Mouse (Mus musculus) liver, adult 2 months (tissue): ENCODE results near the gene Mnt. TPM values are rescaled to one million over a fixed set of nuclear protein-coding genes. Genes with fewer than 3 reads are reported as not detected.

Experiments used
- DNase-seq: peaks from one replicate; pipeline ENCODE4 v3.0.0-alpha.2; 2011; ENCODE audit warnings: low read depth, low spot score; ENCODE audit errors: extremely low read depth
- H3K27ac ChIP-seq: fragments of 200-500 bp; replicated peaks from 2 replicates; pipeline ENCODE4 v1.5.1; 2012; ENCODE audit warnings: low read depth, mild to moderate bottlenecking, control low read depth, inconsistent platforms, low read length; ENCODE audit not compliant: insufficient read depth
- H3K27me3 ChIP-seq: fragments of 200-500 bp; 2 replicates; pipeline ENCODE4 v1.6.1; 2012; ENCODE audit warnings: mild to moderate bottlenecking, moderate library complexity, low read length, inconsistent platforms; ENCODE audit not compliant: control insufficient read depth, insufficient read depth
- H3K36me3 ChIP-seq: fragments of 200-500 bp; 2 replicates; pipeline ENCODE4 v1.6.1; 2012; ENCODE audit warnings: low read length, inconsistent platforms; ENCODE audit not compliant: control insufficient read depth, insufficient read depth
- H3K4me1 ChIP-seq: fragments of 200-500 bp; 2 replicates; pipeline ENCODE4 v1.6.1; 2011; ENCODE audit warnings: low read length; ENCODE audit not compliant: control insufficient read depth, insufficient read depth
- H3K4me3 ChIP-seq: fragments of 200-500 bp; 2 replicates; pipeline ENCODE4 v1.5.1; 2011; ENCODE audit warnings: low read depth, mild to moderate bottlenecking, control low read depth, low read length, moderate library complexity; ENCODE audit not compliant: insufficient read depth
- H3K79me2 ChIP-seq: fragments of 200-500 bp; 2 replicates; pipeline ENCODE4 v1.6.1; 2012; ENCODE audit warnings: inconsistent platforms, mild to moderate bottlenecking, low read length, moderate library complexity; ENCODE audit not compliant: control insufficient read depth, insufficient read depth
- H3K9ac ChIP-seq: fragments of 200-500 bp; 2 replicates; pipeline ENCODE4 v1.6.1; 2012; ENCODE audit warnings: low read depth, mild to moderate bottlenecking, control low read depth, inconsistent platforms, low read length
- CTCF ChIP-seq: fragments of 200-500 bp; IDR thresholded peaks from 2 replicates; pipeline ENCODE4 v1.5.1; 2011; ENCODE audit warnings: low read depth, low read length, control low read depth
- POLR2A ChIP-seq: fragments of 200-500 bp; IDR thresholded peaks from 2 replicates; pipeline ENCODE4 v1.6.1; 2011; ENCODE audit warnings: low read length, control low read depth; ENCODE audit not compliant: insufficient read depth; ENCODE audit errors: extremely low read depth
- WGBS: fragments of 180-500 bp; shearing (Covaris S2); methylation state at CpG from one replicate; pipeline ENCODE4 v1.1.7; 2018; 5-methylcytosine and 5-hydroxymethylcytosine counted together
- polyA plus RNA-seq: library from polyadenylated mRNA; depleted of rRNA; stranded (reverse); fragments of >200 nt; gene quantifications from 2 replicates; pipeline ENCODE4 v1.2.3, GENCODE M21; 2012
- total RNA-seq: library from RNA; depleted of rRNA; stranded (reverse); fragments of >200 nt; gene quantifications from 2 replicates; pipeline ENCODE4 v1.2.3, GENCODE M21; 2014

The Mnt gene
- total and polyA plus RNA-seq, 2 experiments, result 1.0 to 4.7 TPM

DNA sequence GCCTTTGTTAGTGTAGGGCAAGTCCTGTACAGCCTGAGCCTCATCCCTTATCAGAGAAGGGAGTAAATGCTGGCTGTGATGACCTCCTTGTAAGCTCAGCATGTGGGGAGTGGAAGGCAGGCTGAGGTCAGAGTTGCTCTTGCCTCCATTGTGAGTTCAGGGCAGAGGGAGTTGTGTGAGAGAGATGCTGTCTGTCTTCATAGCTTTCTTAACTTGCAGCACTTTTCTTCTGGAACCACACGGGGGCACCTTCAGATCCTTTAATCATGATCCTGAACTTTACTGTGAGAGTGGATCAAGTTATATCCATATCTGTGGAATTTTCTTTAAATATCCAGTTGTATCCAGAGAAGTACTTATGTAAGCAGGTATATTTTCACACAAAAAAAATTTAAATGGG lies 9.3 kb upstream of the Mnt start:
- Histone ChIP-seq H3K79me2 (no peaks in the 10 kb centered on the region), H3K36me3 (peaks cover 10% of the 10 kb centered on the region; the same call in 1 of the 2 replicates), H3K27me3 (no peaks in the 10 kb centered on the region), H3K27ac (peak overlapping the region; percentile 82), H3K4me1 (peaks cover 22% of the 10 kb centered on the region), H3K9ac (no peak overlapping the region), H3K4me3 (no peak overlapping the region)
- 0 out of 2 replicates have a peak, but pooled peaks have one; percentile 2 for TF ChIP-seq CTCF
- no peak for TF ChIP-seq POLR2A
- peak; percentile 42 for DNase-seq
- 31% methylated on average over 1 of the region's 1 CpGs for WGBS

DNA sequence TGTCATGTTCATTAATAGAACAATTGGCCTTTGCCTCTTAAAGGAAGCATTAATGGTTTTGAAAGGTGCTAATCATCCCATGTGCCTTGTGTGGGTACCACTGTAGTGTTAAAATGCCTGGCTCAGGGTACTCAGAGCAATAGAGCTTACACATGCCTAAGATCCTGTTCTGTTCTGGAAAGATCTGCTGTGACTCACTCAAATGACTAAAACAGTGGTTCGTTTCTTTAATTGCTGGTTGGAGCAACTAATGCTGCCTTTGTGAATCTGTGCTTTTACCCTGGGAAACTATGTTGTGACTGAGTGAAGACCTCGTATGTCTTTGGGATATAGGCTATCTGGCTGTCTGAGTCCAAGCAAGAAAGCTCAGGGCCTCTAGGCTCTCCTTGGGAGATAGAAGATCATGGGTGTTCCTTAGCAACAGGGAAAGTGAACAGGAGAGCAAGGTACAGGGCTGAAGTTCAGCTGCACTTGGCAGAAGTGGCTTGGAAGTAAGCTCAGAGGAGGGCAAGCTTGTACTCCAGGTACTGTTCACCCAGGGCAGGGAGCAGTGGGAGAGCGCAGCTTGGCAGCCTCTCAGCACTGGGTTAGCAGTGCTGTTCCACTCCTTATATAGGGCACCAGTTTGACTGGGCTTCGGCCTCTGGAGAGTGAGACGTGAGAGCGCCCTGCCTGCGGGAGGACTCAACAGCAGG lies 7.8 kb upstream of the Mnt start:
- Histone ChIP-seq H3K36me3 (no peaks in the 10 kb centered on the region), H3K27me3 (no peaks in the 10 kb centered on the region), H3K9ac (peak overlapping the region; percentile 1), H3K4me1 (peaks cover 31% of the 10 kb centered on the region), H3K79me2 (no peaks in the 10 kb centered on the region), H3K27ac (peak overlapping the region; percentile 73), H3K4me3 (no peak overlapping the region)
- peak; percentile 93 for DNase-seq
- TF ChIP-seq CTCF (no peak), POLR2A (no peak)
- 61% methylated on average over 7 of the region's 7 CpGs for WGBS

DNA sequence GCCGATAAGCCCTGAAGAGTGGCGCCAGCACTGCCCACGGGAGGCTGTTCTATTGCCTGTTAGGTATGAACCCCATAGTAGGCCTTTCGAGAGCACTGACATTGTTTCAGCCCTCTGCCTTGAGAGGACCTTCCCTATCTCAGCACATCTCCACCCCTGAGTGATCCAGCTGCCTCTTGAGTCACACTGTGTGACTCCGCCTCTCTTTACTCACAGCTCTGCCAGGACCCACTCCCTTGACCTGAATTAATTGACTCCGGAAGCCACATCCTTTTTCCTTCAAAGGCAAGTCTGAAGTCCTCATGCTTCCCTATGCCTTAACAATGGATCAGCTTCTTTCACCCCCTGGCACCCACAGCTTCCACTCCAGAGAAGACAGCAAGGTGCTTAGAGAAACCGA lies 4.6 kb upstream of the Mnt start:
- no peak for TF ChIP-seq CTCF
- TF ChIP-seq POLR2A, result no peak
- no peak overlapping the region for H3K9ac ChIP-seq
- no peaks in the 10 kb centered on the region for H3K79me2 ChIP-seq
- no peaks in the 10 kb centered on the region for H3K36me3 ChIP-seq
- no peaks in the 10 kb centered on the region for H3K27me3 ChIP-seq
- H3K27ac ChIP-seq, result peak overlapping the region; percentile 78
- H3K4me1 ChIP-seq, result peaks cover 35% of the 10 kb centered on the region
- WGBS, result 48% methylated on average over 7 of the region's 7 CpGs
- DNase-seq, result peak; percentile 48
- no peak overlapping the region for H3K4me3 ChIP-seq

DNA sequence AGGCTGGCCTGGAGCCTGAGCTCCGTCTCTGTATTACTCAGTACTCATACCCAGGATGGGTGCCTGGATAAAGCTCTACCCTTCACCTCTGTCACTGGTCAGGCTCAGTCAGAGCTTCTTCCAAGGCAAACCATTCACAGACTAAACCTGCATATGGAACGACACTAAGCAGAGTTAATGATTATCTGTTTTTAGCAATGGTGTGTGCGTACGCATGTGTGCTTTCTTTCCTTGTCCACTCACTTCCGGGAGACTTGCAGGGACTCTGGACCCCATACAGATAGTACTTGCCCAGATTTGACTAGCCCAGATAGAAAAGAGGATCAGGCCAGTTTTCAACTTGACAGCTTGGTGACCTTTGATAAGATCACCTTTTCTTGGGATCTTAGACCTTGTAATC lies 4.0 kb upstream of the Mnt start:
- Histone ChIP-seq H3K27me3 (no peaks in the 10 kb centered on the region), H3K4me1 (peaks cover 31% of the 10 kb centered on the region), H3K9ac (peak overlapping the region; percentile 31), H3K36me3 (no peaks in the 10 kb centered on the region), H3K79me2 (no peaks in the 10 kb centered on the region), H3K27ac (peak overlapping the region; percentile 78), H3K4me3 (no peak overlapping the region)
- DNase-seq, result peak; percentile 93
- 18% methylated on average over 5 of the region's 5 CpGs for WGBS
- no peak for TF ChIP-seq POLR2A
- TF ChIP-seq CTCF, result no peak

DNA sequence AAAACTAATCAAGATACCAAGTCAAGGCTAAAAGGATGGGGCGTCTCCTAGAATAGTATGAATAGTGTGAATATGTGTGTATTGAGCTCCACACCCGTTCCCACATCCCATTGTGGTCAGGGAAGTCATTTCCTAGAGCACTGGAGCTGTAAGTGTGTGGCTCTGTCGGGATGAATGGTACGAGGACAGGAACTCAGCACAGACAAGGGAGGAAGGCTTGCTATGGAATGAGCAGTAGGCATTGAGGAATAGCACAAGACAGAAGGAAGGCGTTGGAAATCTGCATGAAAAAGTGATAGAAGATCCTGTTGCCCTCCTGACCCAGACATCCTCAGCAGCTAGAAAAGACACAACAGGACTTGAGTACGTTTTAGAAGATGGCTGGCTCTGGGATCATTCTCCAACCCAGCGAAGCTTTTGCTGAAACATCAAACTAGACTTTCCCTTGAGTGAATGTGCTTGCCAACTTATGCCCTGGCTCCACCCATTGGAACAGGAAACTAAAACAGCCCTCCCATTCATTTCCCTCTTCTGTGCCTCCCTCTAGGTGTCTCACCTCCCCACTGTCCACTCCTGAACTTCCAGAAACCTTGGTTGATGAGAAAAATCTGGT lies 2.8 kb upstream of the Mnt start:
- H3K27me3 ChIP-seq, result no peaks in the 10 kb centered on the region
- no peak overlapping the region for H3K9ac ChIP-seq
- peak overlapping the region; percentile 53 for H3K27ac ChIP-seq
- H3K79me2 ChIP-seq, result peaks cover 2% of the 10 kb centered on the region; the same call in 1 of the 2 replicates
- H3K36me3 ChIP-seq, result no peaks in the 10 kb centered on the region
- DNase-seq, result no peak
- H3K4me3 ChIP-seq, result no peak overlapping the region
- no peak for TF ChIP-seq POLR2A
- TF ChIP-seq CTCF, result no peak
- WGBS, result 62% methylated on average over 7 of the region's 7 CpGs
- peaks cover 33% of the 10 kb centered on the region for H3K4me1 ChIP-seq
